Mouse (Mus musculus) midbrain, embryonic 14.5 days (tissue): ENCODE data around the gene Defb26. TPM values are rescaled to one million over a fixed set of nuclear protein-coding genes. Genes with fewer than 3 reads are reported as not detected.

Source experiments
- ATAC-seq: fragments of 200-750 bp; cut with Nextera tagmentation; 2 replicates; pipeline ENCODE4 v1.8.0; 2017; ENCODE audit warnings: moderate number of reproducible peaks, moderate library complexity; ENCODE audit not compliant: low FRiP score, low TSS enrichment
- DNase-seq: peaks from one replicate; pipeline ENCODE4 v3.0.0-alpha.2; 2015
- H3K27ac ChIP-seq: fragments of 300-500 bp; sonication (generic); replicated peaks from 2 replicates; pipeline ENCODE4 v1.5.1; 2014; ENCODE audit warnings: mild to moderate bottlenecking, low read depth, low read length, moderate library complexity
- H3K27me3 ChIP-seq: fragments of 300-500 bp; sonication (generic); 2 replicates; pipeline ENCODE4 v1.6.1; 2014; ENCODE audit warnings: low read length, control low read depth, mixed read lengths; ENCODE audit not compliant: control insufficient read depth, insufficient read depth
- H3K36me3 ChIP-seq: fragments of 300-500 bp; sonication (generic); 2 replicates; pipeline ENCODE4 v1.6.1; 2014; ENCODE audit warnings: low read length, control low read depth; ENCODE audit not compliant: control insufficient read depth, insufficient read depth
- H3K4me1 ChIP-seq: fragments of 300-500 bp; sonication (generic); 2 replicates; pipeline ENCODE4 v1.6.1; 2014; ENCODE audit warnings: mild to moderate bottlenecking, antibody characterized with exemption, low read length, control low read depth; ENCODE audit not compliant: control insufficient read depth, insufficient read depth
- H3K4me2 ChIP-seq: fragments of 300-500 bp; sonication (generic); 2 replicates; pipeline ENCODE4 v1.6.1; 2014; ENCODE audit warnings: mild to moderate bottlenecking, low read length, moderate library complexity
- H3K4me3 ChIP-seq: fragments of 300-500 bp; sonication (generic); replicated peaks from 2 replicates; pipeline ENCODE4 v1.5.1; 2014; ENCODE audit warnings: low read depth, low read length
- H3K9ac ChIP-seq: fragments of 300-500 bp; sonication (generic); replicated peaks from 2 replicates; pipeline ENCODE4 v1.6.1; 2014; ENCODE audit warnings: mild to moderate bottlenecking, low read length, moderate library complexity
- H3K9me3 ChIP-seq: fragments of 300-500 bp; sonication (generic); 2 replicates; pipeline ENCODE4 v1.6.1; 2016; ENCODE audit warnings: low read length, control low read depth, mixed read lengths; ENCODE audit not compliant: control insufficient read depth
- WGBS: fragments of 180-500 bp; shearing (Covaris S2); extraction: QIAGEN DNeasy Blood & Tissue Kit; methylation state at CpG from one replicate; pipeline ENCODE4 v1.1.7; 2014; 5-methylcytosine and 5-hydroxymethylcytosine counted together
- polyA plus RNA-seq: library from polyadenylated mRNA; unstranded; fragments of >200 nt; fragmentation: Nextera tagmentation; extraction: Ambion mirVana; gene quantifications from 2 replicates; pipeline ENCODE4 v1.2.1, GENCODE M21; 2014

Gene Defb26
- not detected in 2 replicates for polyA plus RNA-seq

DNA sequence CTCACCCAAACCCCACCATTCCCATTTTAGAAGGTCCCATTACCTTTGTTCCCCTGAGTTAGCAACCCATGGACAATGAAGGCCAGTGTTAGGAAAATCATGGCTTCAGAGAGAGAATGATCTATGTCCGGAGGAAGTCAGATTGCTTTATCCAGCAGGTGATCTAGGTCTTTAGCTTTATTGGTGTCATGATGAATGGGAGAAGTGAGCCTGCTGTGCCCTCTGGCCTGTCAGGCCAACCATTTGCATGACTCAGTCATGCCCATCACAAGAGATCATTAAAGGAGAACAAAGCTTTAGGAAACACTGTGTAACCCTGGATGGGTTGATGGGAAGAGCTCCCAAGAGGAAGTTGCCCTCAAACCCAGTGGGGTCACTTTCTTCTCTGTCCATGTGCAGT lies at the start of gene Defb26:
Gene Defb26 (minus strand): TSS at position 101 of the 400 bp plus-strand sequence.
- H3K9ac ChIP-seq, result no peak within 1 kb of the TSS
- no peak within 1 kb of the TSS for H3K27ac ChIP-seq
- H3K4me1 ChIP-seq, result no peaks in the 10 kb centered on the region
- no peaks in the 10 kb centered on the region for H3K27me3 ChIP-seq
- H3K9me3 ChIP-seq, result no peaks in the 10 kb centered on the region
- WGBS, result 60% methylated on average over 1 of the region's 1 CpGs
- H3K4me3 ChIP-seq, result no peak within 1 kb of the TSS
- ATAC-seq (no peak), DNase-seq (no peak)
- H3K36me3 ChIP-seq, result no peaks in the 10 kb centered on the region
- no peak within 1 kb of the TSS for H3K4me2 ChIP-seq

DNA sequence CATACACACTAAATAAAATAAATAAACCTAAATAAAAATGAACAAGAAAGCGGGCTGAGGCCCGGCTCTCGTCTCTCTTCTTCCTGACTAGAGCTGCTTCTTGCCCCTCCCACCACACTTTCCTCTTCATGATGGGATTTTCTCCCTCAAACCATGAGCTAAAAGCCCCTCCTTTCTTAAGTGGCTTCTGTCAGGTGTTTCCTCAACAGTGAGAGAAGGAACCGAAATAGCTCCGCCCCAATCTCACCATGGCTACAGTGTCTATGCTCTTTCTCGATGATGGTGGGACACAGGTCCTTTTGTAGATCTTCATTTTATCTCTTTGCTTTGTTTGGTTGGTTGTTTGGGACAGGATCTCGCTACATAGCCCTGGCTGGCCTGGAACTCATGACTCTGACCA lies 45.2 kb upstream of the Defb26 start:
- no peaks in the 10 kb centered on the region for H3K36me3 ChIP-seq
- WGBS, result 91% methylated on average over 7 of the region's 7 CpGs
- H3K27ac ChIP-seq, result no peak overlapping the region
- DNase-seq (no peak), ATAC-seq (no peak)
- H3K4me2 ChIP-seq, result no peak overlapping the region
- H3K9me3 ChIP-seq, result no peaks in the 10 kb centered on the region
- no peak overlapping the region for H3K4me3 ChIP-seq
- H3K27me3 ChIP-seq, result no peaks in the 10 kb centered on the region
- no peak overlapping the region for H3K9ac ChIP-seq
- H3K4me1 ChIP-seq, result no peaks in the 10 kb centered on the region

DNA sequence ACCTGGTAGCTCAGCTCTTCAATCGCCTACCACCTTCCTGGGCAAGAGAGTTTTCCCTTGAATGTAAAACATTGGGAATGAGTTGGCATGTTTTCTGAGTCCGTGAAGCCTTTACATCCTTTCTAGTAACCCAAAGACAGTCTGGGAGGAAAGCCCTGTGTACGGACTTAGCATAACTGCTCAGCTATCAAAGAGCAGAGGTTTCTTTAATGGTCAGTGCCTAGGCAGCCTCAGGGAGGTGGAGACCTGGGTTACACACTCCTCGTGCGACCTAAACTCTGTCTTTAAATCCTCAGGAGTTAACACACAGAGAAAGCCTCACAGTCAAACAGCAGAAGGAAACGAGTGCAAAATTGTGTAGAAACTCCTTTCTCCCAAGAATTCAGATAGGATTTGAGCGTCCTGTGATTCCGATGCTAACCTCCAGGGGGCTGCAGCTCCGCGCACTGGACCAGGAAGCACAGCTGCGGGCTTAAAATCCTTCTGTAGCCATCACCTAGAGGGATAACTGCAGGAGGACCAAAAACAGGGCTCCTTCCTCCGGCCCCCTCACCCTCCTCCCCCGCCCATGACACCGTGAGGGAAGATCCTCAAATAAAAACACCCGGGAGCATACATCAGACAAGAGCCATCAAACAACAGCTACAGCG lies 42.4 kb upstream of the Defb26 start:
- Histone ChIP-seq H3K4me3 (0 out of 2 replicates have a peak overlapping the region, but pooled peaks have one; percentile 6), H3K4me2 (peak overlapping the region; percentile 36), H3K36me3 (no peaks in the 10 kb centered on the region), H3K4me1 (no peaks in the 10 kb centered on the region), H3K9ac (no peak overlapping the region), H3K9me3 (no peaks in the 10 kb centered on the region), H3K27ac (no peak overlapping the region), H3K27me3 (no peaks in the 10 kb centered on the region)
- DNase-seq (peak; percentile 87), ATAC-seq (no peak)
- WGBS, result 13% methylated on average over 16 of the region's 16 CpGs

DNA sequence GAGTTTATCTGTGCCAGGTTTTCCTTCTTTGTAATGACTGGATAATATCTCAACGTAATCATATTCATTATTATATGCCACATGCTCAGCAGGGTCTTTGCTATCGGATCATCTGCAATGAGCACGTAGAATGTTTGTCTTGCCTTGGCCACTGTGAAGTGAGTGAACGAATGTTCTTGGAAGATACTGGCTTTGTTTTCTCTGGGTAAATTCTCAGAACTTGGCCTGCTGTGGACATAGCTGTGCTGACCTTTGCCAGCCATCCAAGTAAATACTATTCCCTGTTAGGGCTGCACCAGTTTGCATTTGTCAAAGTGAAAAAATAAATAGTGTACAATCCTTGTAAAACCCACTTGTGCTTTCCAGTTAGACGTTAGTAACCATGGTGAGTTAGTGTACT lies 36.6 kb upstream of the Defb26 start:
- Histone ChIP-seq H3K4me3 (no peak overlapping the region), H3K9me3 (no peaks in the 10 kb centered on the region)

DNA sequence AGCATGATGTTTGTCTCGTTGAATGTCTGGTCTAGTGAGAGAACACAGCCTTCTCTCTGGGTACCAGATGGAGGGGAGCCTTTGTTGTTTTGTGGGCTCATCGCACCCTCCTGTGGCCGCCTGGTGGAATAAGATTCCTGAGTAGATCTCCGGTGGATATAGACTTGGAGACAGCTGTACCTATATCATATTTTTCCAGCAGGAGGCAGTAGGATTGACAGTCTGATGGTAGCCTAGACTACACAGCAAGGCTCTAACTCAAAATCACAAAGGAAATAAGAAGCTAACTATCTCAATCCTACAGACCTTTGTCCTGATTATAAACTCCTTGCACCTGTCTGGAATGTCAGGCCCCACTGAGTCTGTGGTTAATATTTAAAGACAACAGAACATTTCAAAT lies 33.2 kb upstream of the Defb26 start:
- Histone ChIP-seq H3K9me3 (no peaks in the 10 kb centered on the region), H3K36me3 (no peaks in the 10 kb centered on the region), H3K4me1 (no peaks in the 10 kb centered on the region), H3K9ac (no peak overlapping the region), H3K27ac (no peak overlapping the region), H3K27me3 (no peaks in the 10 kb centered on the region), H3K4me3 (no peak overlapping the region), H3K4me2 (no peak overlapping the region)
- ATAC-seq, result no peak
- WGBS, result 21% methylated on average over 4 of the region's 4 CpGs
- peak; percentile 67 for DNase-seq

More for the DNA sequence above, 36.6 kb upstream of the Defb26 start:
- Histone ChIP-seq H3K27me3 (no peaks in the 10 kb centered on the region), H3K36me3 (no peaks in the 10 kb centered on the region), H3K27ac (no peak overlapping the region), H3K4me2 (no peak overlapping the region), H3K4me1 (no peaks in the 10 kb centered on the region), H3K9ac (no peak overlapping the region)
- 82% methylated on average over 5 of the region's 5 CpGs for WGBS
- ATAC-seq (no peak), DNase-seq (no peak)

DNA sequence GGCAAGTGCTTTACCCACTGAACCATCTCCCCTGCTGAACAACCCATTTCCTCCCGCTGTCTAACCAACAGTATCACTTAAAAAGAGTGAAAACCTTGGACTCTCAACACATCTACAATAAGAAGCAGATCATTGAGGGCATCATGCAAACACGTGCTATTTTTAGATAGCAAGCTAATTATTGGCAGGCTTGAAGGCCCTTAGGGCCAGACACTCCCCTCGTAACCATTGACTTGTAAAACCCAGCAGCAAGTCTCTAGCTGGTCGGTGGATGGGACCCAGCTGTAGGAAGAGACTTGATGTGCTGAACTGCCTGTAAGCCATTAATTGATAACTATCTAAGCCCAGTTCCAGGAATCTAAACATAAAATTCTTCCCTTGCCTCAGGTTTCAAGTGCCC lies 32.0 kb upstream of the Defb26 start:
- H3K9ac ChIP-seq, result no peak overlapping the region
- no peak overlapping the region for H3K27ac ChIP-seq
- H3K4me1 ChIP-seq, result no peaks in the 10 kb centered on the region
- H3K4me3 ChIP-seq, result no peak overlapping the region
- 81% methylated on average over 4 of the region's 4 CpGs for WGBS
- H3K27me3 ChIP-seq, result no peaks in the 10 kb centered on the region
- no peaks in the 10 kb centered on the region for H3K9me3 ChIP-seq
- no peak overlapping the region for H3K4me2 ChIP-seq
- DNase-seq (no peak), ATAC-seq (no peak)
- H3K36me3 ChIP-seq, result no peaks in the 10 kb centered on the region

DNA sequence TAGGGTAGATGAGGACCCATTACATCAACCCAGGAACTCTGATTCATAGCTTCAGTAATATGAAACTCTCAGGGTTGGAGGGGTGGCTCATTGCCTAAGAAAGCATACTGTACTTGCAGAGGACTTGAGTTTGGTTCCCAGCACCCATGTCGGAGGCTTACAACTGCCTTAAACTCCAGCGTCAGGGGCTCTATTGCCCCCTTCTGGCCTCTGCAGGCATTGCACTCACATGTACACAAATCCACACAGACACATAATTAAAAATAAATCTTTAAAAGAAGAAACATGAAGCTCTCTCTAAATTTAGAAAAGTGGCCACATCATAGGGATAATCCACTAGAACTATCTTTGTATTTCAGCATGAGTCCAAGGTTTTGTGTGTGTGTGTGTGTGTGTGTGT lies 31.4 kb upstream of the Defb26 start:
- 77% methylated on average over 2 of the region's 2 CpGs for WGBS
- Histone ChIP-seq H3K4me2 (no peak overlapping the region), H3K9ac (no peak overlapping the region), H3K9me3 (no peaks in the 10 kb centered on the region), H3K36me3 (no peaks in the 10 kb centered on the region), H3K4me3 (no peak overlapping the region), H3K27me3 (no peaks in the 10 kb centered on the region), H3K4me1 (no peaks in the 10 kb centered on the region), H3K27ac (no peak overlapping the region)
- ATAC-seq (no peak), DNase-seq (no peak)

DNA sequence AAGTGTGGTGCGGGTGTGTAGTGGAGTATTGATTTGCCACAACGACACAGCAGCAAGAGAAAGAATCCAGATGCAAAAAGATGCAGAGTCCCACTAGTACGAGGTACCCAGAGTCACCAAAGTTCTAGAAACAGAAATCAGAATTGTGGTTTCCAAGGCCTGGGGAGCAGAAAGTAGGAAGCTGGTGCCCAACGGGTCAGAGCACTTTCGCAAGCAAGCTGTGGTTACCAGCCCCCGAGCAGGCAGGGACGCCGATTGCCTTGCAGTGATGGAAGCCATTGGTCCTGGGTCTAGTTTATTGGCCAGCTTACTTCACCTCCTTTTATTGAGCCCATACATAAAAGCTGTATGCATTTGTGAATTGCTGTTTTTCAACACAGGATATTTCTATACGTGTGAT lies 30.5 kb upstream of the Defb26 start:
- no peak for DNase-seq
- Histone ChIP-seq H3K27ac (no peak overlapping the region), H3K4me3 (no peak overlapping the region), H3K9ac (no peak overlapping the region), H3K4me1 (no peaks in the 10 kb centered on the region), H3K4me2 (no peak overlapping the region), H3K27me3 (no peaks in the 10 kb centered on the region), H3K36me3 (no peaks in the 10 kb centered on the region), H3K9me3 (no peaks in the 10 kb centered on the region)
- 89% methylated on average over 9 of the region's 9 CpGs for WGBS
- ATAC-seq, result no peak

DNA sequence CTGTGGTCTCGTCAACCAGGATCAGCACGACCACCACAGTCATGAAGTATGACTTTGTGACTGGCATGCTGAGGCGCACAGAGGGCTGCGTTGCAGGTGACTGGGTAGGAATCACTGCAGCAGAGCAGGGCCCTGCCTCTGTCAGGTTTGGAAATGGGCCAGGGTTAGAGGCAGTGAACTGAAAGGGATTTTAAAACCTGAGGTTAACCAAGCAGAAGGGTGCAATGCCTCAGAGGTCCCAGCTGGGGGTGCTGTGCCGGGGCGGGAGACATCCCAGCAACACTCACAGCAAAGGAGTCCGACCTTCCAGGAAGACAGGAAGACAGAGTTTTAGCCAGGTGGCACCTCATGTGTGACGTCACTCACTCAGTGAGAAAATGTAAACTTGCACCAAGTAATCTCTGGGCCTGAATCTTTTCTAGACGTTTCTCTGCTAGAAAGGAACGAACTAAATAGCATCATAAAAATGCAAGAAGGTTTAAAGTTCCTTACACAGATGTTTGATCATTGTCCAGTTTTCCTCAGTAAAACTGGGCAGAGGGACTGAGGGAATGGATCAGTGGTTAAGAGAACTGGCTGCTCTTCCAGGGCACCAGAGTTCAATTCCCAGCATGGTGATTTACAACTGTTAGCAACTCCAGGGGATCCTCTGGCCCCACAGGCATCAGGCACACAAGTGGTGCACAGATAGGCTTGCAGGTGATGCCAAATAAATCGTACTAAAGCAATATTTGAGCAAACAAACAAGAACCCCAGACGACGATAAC lies 28.6 kb upstream of the Defb26 start, which contains the start of gene Defb29:
Gene Defb29 (minus strand): TSS at position 155 of the 767 bp plus-strand sequence.
- Histone ChIP-seq H3K4me1 (no peaks in the 10 kb centered on the region), H3K4me3 (no peak within 1 kb of the TSS), H3K27me3 (no peaks in the 10 kb centered on the region), H3K36me3 (no peaks in the 10 kb centered on the region), H3K4me2 (no peak within 1 kb of the TSS), H3K9me3 (no peaks in the 10 kb centered on the region), H3K27ac (no peak within 1 kb of the TSS), H3K9ac (no peak within 1 kb of the TSS)
- DNase-seq (no peak), ATAC-seq (no peak)
- WGBS, result 59% methylated on average over 13 of the region's 13 CpGs
